Mouse (Mus musculus) lung, postnatal 25 days (tissue): ENCODE measurements at regions not wholly inside any gene's neighbourhood (a gene's known extent, or its start where the extent isn't known, plus 50 kb on each side); places are given as distances from the start of the nearest gene placed in this dataset.

Source experiments
- DNase-seq: peaks from one replicate; pipeline ENCODE4 v3.0.0; 2022; ENCODE audit warnings: low spot score

- peak; percentile 26 for DNase-seq
Measured at GRCm38 (mm10) chr14:46300546-46300945, 78.7 kb upstream of the Gm15217 start.

GRCm38 (mm10) chr14:46302601-46303000 lies 76.6 kb upstream of the Gm15217 start:
- DNase-seq, result no peak

GRCm38 (mm10) chr14:46305267-46305666 lies 73.9 kb upstream of the Gm15217 start:
- DNase-seq, result no peak

GRCm38 (mm10) chr14:46313064-46313463 lies 66.2 kb upstream of the Gm15217 start:
- DNase-seq, result no peak

- no peak for DNase-seq
Measured at GRCm38 (mm10) chr14:46316521-46316920, 62.7 kb upstream of the Gm15217 start.

GRCm38 (mm10) chr14:46317406-46318045 lies 61.7 kb upstream of the Gm15217 start:
- peak; percentile 32 for DNase-seq

GRCm38 (mm10) chr14:46328064-46328463 lies 51.1 kb upstream of the Gm15217 start:
- no peak for DNase-seq
